Mouse (Mus musculus): ENCODE results near the gene Fam172a.

The Fam172a gene

GRCm38 (mm10) chr13:77977121-77977520, 275.3 kb downstream of the Fam172a start:
- no peak for DNase-seq

- DNase-seq: peak in 1 of 2 experiments; percentile 19
Observed at GRCm38 (mm10) chr13:77982105-77982851, 280.4 kb downstream of the Fam172a start.

GRCm38 (mm10) chr13:77982852-77983202, 281.0 kb downstream of the Fam172a start:
- DNase-seq: no peak

- DNase-seq: no peak
Observed at GRCm38 (mm10) chr13:77991189-77991886, 289.5 kb downstream of the Fam172a start.

- no peak for DNase-seq
Observed at GRCm38 (mm10) chr13:78004649-78005048, 302.8 kb downstream of the Fam172a start.

- DNase-seq: no peak
Observed at GRCm38 (mm10) chr13:78005344-78005743, 303.5 kb downstream of the Fam172a start.

GRCm38 (mm10) chr13:78010176-78010575, 308.3 kb downstream of the Fam172a start:
- DNase-seq: no peak

- peak; percentile 12 to 23 for DNase-seq
Observed at GRCm38 (mm10) chr13:78024683-78025294, 323.0 kb downstream of the Fam172a start, which contains the start of gene Pou5f2. Gene Pou5f2 (plus strand): TSS chr13:78024902.

GRCm38 (mm10) chr13:78032821-78033220, 331.0 kb downstream of the Fam172a start:
- no peak for DNase-seq

- DNase-seq: no peak
Observed at GRCm38 (mm10) chr13:78037203-78037602, 335.4 kb downstream of the Fam172a start.

GRCm38 (mm10) chr13:78043203-78043602, 341.4 kb downstream of the Fam172a start:
- DNase-seq: no peak

GRCm38 (mm10) chr13:78045116-78045515, 343.3 kb downstream of the Fam172a start:
- DNase-seq: no peak

- no peak for DNase-seq
Observed at GRCm38 (mm10) chr13:78087751-78088150, 385.9 kb downstream of the Fam172a start.

GRCm38 (mm10) chr13:78090701-78091100, 388.9 kb downstream of the Fam172a start:
- DNase-seq: no peak

GRCm38 (mm10) chr13:78091949-78092348, 390.1 kb downstream of the Fam172a start:
- no peak for DNase-seq

GRCm38 (mm10) chr13:78094352-78094751, 392.5 kb downstream of the Fam172a start:
- DNase-seq: no peak

GRCm38 (mm10) chr13:78095071-78095973, 393.5 kb downstream of the Fam172a start:
- DNase-seq: no peak

- DNase-seq: no peak
Observed at GRCm38 (mm10) chr13:78098858-78099445, 397.1 kb downstream of the Fam172a start.

- no peak for DNase-seq
Observed at GRCm38 (mm10) chr13:78099746-78100530, 398.1 kb downstream of the Fam172a start.

GRCm38 (mm10) chr13:78100664-78101063, 398.8 kb downstream of the Fam172a start:
- DNase-seq: no peak

GRCm38 (mm10) chr13:78102337-78102736, 400.5 kb downstream of the Fam172a start:
- no peak for DNase-seq

Measured in lung, postnatal 4 days (tissue).